ENCODE assay signal across 12 mouse cellular contexts in the genomic region with DNA sequence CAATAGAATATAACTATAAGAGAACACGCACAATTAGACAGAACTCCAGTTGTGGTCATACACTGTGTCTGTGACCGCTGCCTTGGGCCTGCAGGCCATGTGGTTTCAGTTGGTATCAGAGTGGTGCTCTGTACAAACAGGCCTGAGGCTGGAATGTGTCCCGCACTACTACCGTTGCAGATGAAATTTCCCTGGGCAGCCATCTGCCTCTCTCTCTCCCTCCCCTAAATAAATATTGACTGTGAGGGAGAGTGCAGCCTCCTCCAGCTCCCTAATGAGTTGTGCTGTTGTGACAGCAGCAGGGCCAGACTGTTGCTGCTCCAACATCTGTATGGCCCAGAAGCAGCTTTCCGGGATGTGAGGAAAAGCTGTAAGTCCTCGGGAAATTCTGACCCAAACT.
DNase-seq lines count a peak whose midpoint lies in the region; ATAC-seq lines count a peak whose summit lies in the region.
"Had no signal": no experiment of that assay in that cellular context is flagged by ENCODE, and none has a peak within 500 bp of the region (broad histone marks: within the 10 kb centered on the region; RNA-seq: fewer than 3 reads in every experiment).

No protein-coding gene starts in this region.

- peak; percentile 14 for DNase-seq in kidney, postnatal 10 days
- DNase-seq in kidney, adult 9 months = no peak
- DNase-seq in embryonic facial prominence, embryonic 10.5 days (ENCODE audit: low spot score) = peak; percentile 55
- DNase-seq in limb, embryonic 10.5 days (ENCODE audit: low spot score) = peak; percentile 55
- DNase-seq in spleen, postnatal 10 days (ENCODE audit: low spot score in 2 of 2) = no peak
- DNase-seq in urinary bladder, postnatal 36 days (ENCODE audit: low spot score in 2 of 2) = no peak
- DNase-seq: adrenal gland, postnatal 25 days; lung, embryonic 14.5 days had no signal

- no peak overlapping the region for H3K9ac ChIP-seq in liver, embryonic 15.5 days
- H3K9ac ChIP-seq: lung, embryonic 14.5 days had no signal

- 37% methylated on average over 6 of the region's 6 CpGs for WGBS in embryonic facial prominence, embryonic 10.5 days
- WGBS in limb, embryonic 10.5 days = 52% methylated on average over 6 of the region's 6 CpGs
- 55% methylated on average over 6 of the region's 6 CpGs for WGBS in liver, embryonic 15.5 days (ENCODE audit: insufficient replicate concordance)

- H3K4me2 ChIP-seq in liver, embryonic 15.5 days = no peak overlapping the region
- H3K4me2 ChIP-seq: lung, embryonic 14.5 days had no signal

- H3K4me3 ChIP-seq in embryonic facial prominence, embryonic 10.5 days = no peak overlapping the region
- H3K4me3 ChIP-seq in limb, embryonic 10.5 days = no peak overlapping the region
- no peak overlapping the region for H3K4me3 ChIP-seq in liver, embryonic 15.5 days (replicated peaks)
- H3K4me3 ChIP-seq: layer of hippocampus, adult 2 months; left cerebral cortex, adult 2 months had no signal

- peaks cover 31% of the 10 kb centered on the region for H3K27me3 ChIP-seq in embryonic facial prominence, embryonic 10.5 days (replicated peaks; ENCODE audit: low read depth, poor library complexity, severe bottlenecking)
- 0 out of 2 replicates have a peak, but pooled peaks cover 3% of the 10 kb centered on the region for H3K27me3 ChIP-seq in limb, embryonic 10.5 days (ENCODE audit: low read depth, poor library complexity, severe bottlenecking)
- H3K27me3 ChIP-seq in liver, embryonic 15.5 days = no peaks in the 10 kb centered on the region

- no peaks in the 10 kb centered on the region for H3K36me3 ChIP-seq in embryonic facial prominence, embryonic 10.5 days (replicated peaks)
- H3K36me3 ChIP-seq in limb, embryonic 10.5 days = no peaks in the 10 kb centered on the region
- H3K36me3 ChIP-seq in liver, embryonic 15.5 days (replicated peaks) = no peaks in the 10 kb centered on the region

- H3K27ac ChIP-seq in embryonic facial prominence, embryonic 10.5 days (replicated peaks) = peak overlapping the region; percentile 14; the same call in 1 of the 2 replicates
- H3K27ac ChIP-seq in limb, embryonic 10.5 days = peak overlapping the region; percentile 6; the same call in 1 of the 2 replicates
- H3K27ac ChIP-seq in liver, embryonic 15.5 days (replicated peaks) = no peak overlapping the region
- H3K27ac ChIP-seq: layer of hippocampus, adult 2 months; left cerebral cortex, adult 2 months had no signal

- no peaks in the 10 kb centered on the region for H3K9me3 ChIP-seq in embryonic facial prominence, embryonic 10.5 days
- no peaks in the 10 kb centered on the region for H3K9me3 ChIP-seq in limb, embryonic 10.5 days (replicated peaks)
- H3K9me3 ChIP-seq in liver, embryonic 15.5 days (replicated peaks) = no peaks in the 10 kb centered on the region

- ATAC-seq in liver, embryonic 15.5 days (ENCODE audit: insufficient read depth) = peak; percentile 70
- ATAC-seq: CD4-positive, CD25-positive, alpha-beta regulatory T cell, adult 4 months had no signal

- H3K4me1 ChIP-seq in embryonic facial prominence, embryonic 10.5 days = peaks cover 20% of the 10 kb centered on the region
- H3K4me1 ChIP-seq in limb, embryonic 10.5 days = peaks cover 41% of the 10 kb centered on the region
- H3K4me1 ChIP-seq in liver, embryonic 15.5 days (replicated peaks) = no peaks in the 10 kb centered on the region

Comparison
In these comparisons a context has a peak if more than half of its experiments do, and no peak if none do; other contexts are left out.
1. DNase-seq: peak in kidney, postnatal 10 days (single experiment), embryonic facial prominence, embryonic 10.5 days (single experiment) and limb, embryonic 10.5 days (single experiment); none in kidney, adult 9 months (single experiment), spleen, postnatal 10 days (0 of 2) and urinary bladder, postnatal 36 days (0 of 2).